Mouse (Mus musculus): Measurements from ENCODE around the gene 4933414I15Rik.

Gene 4933414I15Rik

DNA sequence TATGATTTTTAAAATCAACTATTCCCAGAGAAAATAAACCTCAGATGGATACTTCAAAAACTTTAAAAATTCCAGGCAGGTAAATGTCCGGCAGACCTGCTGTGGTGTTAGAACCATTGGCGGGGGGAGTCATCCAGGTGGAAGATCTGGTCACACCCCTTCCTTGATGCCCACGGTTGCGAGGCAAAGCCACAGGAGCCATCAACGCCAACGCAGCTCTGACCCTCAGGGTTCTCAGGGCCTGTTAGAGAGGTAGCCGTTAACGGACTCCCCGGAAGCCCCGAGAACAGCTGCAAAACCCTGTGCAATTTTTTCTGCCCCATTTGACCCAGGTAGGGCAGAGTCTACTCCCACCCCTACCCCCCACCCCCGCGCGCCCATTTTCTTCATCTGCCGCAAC lies at the start of gene 4933414I15Rik:
4933414I15Rik (minus strand) TSS at position 260 of the 400 bp plus-strand sequence.
- DNase-seq (ENCODE audit: low read depth, low spot score) = no peak

DNA sequence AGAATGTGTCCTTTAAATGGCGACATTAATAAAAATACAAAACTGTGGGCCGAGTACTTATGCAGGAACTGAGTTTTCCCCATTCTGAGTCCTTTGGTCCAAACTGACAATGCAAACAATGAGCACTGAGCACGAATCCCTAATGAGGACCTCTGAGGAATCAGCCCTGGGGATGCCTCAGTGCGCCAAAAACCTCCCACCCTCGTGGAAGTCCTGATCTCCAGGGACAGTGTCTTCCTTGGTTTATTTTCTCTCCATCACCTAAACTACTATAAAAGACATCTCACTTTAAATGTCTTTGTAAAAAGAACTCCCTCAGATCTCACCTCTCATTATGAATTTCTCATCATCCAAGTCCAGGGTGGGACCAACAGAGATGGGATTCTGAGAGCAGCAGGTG lies 38.1 kb upstream of the 4933414I15Rik start, which contains the start of gene Olfr1377:
Olfr1377 (plus strand) TSS at position 301 of the 400 bp plus-strand sequence.
- DNase-seq (ENCODE audit: low read depth, low spot score) = no peak

DNA sequence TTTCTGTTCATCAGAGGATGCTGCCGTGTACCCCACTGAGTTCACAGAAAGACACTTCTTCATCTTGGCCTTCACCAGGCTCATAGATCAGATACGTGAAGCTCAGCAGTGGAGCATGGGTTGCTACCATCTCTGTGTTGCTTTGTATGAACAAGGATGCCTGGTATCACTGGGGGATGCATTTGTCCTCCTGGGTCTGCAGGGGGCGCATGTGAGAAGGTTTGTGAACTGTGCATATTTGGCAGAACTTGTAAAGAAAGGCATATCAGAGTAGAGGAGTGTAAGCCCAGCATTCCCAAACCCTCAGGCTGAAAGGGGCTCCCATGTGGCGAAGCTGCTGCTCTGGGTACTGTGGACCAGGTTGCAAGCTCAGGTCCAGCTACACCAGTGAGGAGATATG lies 33.7 kb upstream of the 4933414I15Rik start:
- DNase-seq (ENCODE audit: low read depth, low spot score) = no peak

DNA sequence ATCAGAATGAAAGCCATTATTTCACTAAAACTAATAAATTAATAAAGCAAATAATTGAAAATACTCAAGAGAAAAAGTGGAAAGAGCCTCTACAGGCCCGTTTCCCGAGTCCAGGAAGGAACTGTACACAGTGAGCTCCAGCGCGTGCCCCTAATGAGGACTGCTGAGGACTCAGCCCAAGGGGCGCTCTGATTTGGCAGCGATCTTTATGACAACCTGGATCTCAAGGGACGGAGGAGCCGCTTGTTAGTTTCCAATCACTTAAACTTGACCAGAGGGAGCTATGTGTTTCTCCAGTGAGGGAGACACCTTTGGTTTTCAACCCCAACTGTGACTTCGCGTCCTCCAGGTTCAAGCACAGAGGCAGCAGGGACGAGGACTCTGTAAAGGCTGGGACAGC lies 22.7 kb upstream of the 4933414I15Rik start, which contains the start of gene Olfr1378:
Olfr1378 (plus strand) TSS at position 301 of the 400 bp plus-strand sequence.
- DNase-seq (ENCODE audit: low read depth, low spot score) = no peak

DNA sequence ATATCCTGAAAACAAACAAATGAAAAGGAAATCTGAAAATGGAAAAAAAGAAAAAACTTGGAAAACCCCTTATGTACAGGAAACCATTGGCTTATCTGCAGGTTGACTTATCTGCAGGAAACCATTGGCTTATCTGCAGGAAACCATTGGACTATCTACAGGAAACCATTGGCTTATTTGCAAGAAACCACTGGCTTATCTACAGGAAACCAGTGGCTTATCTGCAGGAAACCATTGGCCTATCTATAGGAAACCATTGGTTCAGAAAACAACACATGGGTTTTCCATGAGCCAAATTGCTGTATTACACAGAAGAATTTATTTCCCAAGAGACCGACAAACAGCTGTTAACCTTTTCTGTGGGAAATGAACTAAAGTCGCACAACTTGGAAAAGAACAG lies 21.3 kb upstream of the 4933414I15Rik start:
- DNase-seq (ENCODE audit: low read depth, low spot score) = no peak

DNA sequence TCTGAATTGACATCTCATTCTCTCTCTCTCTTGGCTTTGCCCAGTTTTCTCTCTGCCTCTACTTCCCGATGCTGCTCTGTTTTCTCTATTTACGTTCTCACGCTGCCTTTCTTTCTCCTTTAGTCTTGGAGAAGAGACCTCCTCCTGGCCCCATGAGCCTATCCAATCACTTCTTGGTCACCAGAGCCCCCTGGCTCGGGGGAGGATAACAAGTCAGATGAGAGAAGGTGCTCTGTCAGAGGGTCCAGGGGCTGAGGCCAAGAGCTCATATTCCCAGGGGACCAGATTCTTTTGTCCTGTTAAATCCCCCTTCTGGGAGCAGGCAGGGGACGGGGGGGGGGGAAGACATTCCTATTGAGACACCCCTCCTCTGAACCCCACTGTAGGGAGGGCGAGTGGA lies 10.1 kb upstream of the 4933414I15Rik start, which contains the start of gene Prop1:
Prop1 (minus strand) TSS at position 101 of the 400 bp plus-strand sequence.
- no peak for DNase-seq (ENCODE audit: low read depth, low spot score)

DNA sequence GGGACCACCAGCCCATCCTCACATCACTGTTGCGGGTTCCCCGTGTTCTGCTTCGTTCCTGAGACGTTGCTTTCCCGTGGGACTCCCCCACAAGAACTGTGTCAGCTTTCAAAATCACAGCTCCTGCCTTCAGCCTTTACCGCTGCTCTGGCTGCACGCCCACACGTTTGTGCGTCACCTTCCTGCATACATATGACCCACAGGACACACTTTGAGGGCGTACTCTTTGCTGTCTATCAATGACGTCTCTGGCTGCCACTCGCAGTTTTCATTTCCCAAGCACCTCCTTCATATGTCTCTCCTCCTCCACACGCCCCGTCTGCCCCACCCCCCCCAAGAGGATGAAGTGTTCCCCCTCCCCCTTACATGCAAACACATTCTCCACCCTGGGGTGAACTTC lies 8.7 kb upstream of the 4933414I15Rik start:
- DNase-seq (ENCODE audit: low read depth, low spot score) = peak; percentile 66

DNA sequence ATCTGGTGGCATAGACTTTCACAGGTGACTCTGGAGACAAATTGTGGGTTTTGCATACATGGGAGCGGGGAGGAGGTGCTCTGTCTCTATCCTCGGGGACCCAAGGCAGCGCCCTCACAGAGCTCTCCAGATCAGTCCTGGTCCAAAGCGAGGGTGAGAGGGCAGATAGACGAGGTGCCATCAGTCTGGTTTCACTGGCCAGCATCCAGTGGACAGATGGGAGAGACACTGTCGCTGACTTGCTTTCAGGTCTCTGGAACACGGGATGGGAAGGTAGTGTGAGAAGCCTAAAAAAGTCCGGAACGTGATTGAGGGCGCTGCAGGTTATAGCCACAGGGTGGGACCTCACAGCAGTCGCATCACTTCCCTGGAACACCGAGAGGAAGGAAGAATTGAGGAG lies 1.2 kb downstream of the 4933414I15Rik start:
- no peak for DNase-seq (ENCODE audit: low read depth, low spot score)

DNA sequence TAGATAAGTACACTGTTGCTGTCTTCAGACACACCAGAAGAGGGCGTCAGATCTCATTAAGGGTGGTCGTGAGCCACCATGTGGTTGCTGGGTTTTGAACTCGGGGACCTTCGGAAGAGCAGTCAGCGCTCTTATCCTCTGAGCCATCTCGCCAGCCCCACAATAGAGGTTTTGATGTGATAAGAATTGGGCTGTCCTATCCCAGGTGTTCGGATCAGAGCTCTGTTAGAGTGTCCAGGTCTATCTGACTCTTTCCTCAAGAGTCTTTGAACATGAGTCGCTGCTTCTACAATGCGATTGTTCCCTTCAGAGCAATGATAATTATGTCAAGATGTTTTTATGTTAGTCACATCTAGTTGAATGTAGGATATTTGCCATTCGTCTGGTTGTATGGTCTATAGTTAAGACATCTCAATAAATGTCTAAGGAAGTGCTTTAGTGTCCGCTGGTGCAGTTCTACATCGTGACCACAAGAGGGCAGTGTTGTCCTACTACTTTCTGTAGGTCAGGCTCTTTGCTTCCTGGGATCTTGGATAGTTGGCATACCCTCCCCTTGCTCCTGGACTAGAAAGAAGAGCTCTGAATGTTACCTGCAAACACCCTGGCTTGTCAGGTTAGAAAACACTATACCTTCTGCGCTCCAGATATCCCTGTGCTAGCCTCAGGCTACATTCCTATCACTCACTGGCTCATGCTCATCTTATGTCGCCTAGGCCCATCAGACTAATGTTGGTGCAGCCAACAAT lies 3.8 kb downstream of the 4933414I15Rik start:
- DNase-seq (ENCODE audit: low read depth, low spot score) = peak; percentile 27

DNA sequence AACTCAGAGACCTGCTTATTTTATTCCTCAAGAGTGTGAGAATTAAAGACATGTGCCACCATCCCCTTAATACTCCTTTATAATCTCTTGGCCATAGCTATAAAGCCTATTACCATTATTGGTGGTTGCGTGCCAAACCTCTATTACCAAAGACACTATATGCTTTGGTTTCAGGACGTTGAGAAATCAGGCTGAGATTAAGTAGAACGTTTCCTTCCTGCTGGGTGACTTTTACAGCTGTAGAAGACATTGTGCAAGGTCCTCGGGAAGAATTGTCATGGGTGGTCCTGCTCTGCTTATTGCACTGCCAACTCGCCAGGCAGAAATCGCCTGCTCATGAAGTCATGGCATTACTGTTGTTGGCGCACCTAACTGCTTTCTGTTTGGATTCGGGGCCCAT lies 5.1 kb downstream of the 4933414I15Rik start:
- no peak for DNase-seq (ENCODE audit: low read depth, low spot score)

DNA sequence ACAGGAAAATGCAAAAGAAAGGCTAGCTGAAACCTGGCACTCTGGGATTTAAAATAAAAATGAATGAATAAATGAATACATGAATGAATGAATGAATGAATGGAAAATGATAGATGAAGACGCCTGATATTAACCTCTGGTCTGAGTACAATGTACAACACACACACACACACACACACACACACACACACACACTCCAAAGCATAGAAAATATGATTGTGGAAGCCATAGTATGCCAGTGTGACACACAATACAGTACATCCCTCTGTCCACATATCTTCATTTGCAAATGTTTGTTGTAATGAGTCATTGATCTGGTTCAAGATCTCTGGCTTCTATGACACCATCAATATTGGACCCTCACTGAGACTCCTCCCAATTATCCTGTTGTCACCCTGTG lies 11.5 kb downstream of the 4933414I15Rik start:
- no peak for DNase-seq (ENCODE audit: low read depth, low spot score)

DNA sequence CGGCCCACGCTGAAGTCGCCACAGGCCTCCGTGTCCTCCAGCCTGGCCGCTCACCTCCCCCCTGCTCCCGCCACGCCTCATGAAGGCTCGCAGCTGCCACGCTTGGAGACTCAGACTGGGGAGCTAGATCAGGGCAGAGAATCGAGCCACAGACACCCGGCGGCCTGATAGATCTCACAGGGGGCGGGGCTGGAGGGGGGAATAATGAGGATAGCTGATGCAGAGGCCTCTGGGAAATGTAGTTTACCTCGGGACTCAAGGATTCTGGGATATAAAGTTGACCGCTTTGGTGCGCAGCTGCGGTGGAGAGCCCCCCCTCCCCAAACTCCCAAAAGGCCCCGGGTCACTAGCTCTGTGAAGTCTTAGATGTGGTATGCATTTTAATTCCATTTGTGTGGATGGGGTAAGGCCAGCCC lies 12.1 kb downstream of the 4933414I15Rik start, which contains the start of gene Zfp354b:
Zfp354b (minus strand) TSS at position 183 of the 416 bp plus-strand sequence.
- peak; percentile 17 for DNase-seq (ENCODE audit: low read depth, low spot score)

DNA sequence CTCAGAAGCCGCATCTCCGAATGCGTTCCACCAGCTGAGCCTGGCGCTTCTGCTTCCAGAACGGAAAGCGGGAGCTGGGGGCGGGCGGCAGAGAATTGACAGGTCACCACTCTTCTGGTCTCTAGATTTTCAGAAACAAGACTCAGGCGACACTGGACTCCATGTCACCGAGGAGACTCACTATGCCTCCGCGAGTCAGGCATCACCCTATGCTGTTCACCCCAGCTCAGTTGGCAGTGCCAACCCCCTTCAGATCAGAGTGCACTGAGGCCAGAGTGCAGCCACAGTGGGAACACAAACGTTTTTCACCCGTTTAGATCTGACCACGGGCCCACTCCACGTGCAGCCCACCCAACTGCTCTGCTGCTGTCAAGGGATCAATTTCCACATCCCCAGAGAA lies 12.5 kb downstream of the 4933414I15Rik start:
- no peak for DNase-seq (ENCODE audit: low read depth, low spot score)

DNA sequence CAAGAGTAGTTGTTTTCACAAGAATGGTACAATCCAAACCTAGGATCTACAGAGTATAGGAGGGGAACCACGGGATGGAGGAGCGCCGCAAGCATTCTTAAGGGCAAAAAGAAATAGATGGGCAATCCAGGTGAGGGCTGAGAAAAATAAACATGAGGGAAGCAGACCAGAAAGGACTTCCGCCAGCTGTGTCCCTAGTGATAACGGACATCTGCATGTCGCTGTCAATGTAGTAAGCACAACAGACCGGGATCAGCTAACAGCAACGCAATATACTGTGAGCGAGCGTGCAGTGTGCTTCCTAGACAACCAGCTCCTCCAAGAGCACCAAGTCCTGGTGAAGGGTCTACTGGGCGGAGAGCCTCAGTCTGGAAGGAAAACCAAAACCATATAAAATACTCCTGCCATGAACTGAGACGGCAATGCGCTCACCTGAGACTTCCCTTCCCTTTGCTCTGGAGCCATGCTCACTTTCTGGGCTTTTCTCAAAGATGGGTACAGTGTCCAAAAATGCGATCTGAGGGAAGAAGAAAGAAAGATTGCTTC lies 13.0 kb downstream of the 4933414I15Rik start:
- no peak for DNase-seq (ENCODE audit: low read depth, low spot score)

DNA sequence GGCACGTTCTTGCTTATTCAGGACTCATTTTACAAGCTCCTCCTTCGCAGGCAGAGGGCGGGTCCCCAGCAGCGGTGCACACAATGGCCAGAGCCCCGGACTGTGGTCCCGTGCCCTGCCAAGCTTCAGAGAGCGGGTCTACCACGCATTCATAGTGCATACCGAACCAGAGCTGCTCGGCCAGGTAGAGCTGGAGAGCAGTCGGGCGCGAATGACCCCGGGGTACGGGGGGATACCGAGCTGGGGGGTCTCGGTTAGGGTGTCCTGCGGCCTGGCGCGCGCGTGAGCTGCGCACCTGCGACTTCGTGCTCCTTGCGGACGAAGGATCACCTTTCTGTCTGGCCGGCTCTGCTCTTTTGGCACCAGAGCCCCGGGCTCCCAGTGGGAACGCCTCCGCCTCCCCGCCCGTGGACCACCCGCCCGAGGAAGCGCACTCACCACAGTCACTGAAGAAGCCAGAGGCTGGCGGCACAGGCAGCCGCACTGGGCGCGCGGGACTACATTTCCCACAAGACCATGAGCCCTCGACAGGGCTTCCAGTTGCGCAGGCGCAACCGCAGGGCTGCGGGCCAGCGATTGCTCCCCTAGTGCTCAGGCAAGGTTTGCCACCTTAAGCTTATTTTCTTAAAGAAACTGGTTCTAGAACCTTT lies 27.8 kb downstream of the 4933414I15Rik start, which contains the start of gene Zfp2:
Zfp2 (minus strand) TSS at position 495 of the 650 bp plus-strand sequence.
- peak; percentile 88 for DNase-seq (ENCODE audit: low read depth, low spot score)

DNA sequence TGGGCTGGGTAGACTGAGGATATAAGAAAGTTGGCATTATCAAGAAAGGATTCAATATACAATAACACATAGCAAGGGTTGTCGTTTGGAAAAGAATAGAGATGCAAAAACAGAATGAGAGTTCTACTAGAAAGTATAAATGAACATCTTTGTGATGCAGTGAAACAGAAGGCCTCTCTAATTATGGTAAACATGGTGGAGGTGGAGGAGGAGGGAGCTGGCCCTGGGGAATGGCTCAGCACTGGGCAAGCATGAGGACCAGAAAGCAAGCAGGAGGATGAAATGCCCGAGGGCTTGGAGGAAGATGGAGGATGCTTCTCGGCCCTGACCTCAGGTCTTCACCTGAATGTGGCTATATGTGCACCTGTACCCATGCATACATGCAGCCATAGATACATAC lies 29.1 kb downstream of the 4933414I15Rik start:
- no peak for DNase-seq (ENCODE audit: low read depth, low spot score)

DNA sequence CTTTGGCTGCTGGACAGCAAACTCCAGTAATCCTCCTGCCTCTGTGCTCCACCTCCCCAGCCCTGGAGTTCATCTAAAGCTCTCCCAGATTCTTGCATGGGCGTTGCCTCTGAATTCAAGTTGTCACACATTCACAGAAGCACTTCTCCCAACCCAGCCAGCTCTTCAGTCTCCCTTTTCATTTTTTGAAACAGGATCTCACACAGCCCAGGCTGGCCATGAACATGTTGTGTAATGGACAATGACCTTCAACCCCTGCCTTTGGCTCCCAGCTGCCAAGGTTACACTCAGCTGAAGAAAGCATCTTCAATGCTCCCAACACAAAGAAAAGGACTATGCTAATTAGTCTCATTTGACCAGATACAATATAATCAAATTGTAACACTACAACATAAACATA lies 30.3 kb downstream of the 4933414I15Rik start:
- no peak for DNase-seq (ENCODE audit: low read depth, low spot score)

DNA sequence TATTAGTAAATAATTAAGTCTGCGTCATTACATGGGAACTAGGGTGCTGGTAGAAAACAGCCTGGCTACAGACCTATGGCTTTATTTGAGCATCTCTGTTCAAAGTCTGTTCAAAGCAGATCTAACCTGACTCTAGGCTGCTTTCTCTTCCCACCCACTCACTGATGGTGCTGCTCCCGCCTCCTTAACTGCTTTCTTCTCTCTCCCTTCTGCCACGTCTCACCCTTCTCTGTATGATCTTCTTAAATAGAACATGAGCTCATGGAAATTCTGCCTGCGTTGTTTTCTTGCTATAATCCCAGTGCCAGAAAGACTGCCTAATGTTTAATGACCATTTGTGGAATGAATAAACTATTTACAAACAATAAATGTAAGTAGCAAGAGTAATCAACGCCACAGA lies 35.4 kb downstream of the 4933414I15Rik start:
- no peak for DNase-seq (ENCODE audit: low read depth, low spot score)

DNA sequence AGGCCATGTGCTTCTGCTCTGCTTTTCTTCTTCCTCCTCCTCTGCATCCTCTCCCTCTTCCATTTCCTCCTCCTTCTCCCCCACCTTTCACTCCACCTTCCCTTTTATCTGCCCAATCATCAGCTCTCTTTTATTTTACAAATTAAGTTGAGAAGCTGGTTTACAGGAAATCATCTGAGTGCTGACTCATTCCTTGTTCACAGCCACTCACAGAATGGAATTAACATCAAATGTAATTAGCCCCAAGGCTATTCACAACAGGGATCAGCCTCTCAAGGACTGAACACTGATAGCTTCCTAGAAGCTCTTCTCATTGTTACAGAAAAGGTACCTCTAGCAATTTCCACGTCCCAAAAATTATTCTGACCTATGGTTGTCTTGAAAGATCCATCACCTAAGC lies 46.2 kb downstream of the 4933414I15Rik start:
- DNase-seq (ENCODE audit: low read depth, low spot score) = no peak

DNA sequence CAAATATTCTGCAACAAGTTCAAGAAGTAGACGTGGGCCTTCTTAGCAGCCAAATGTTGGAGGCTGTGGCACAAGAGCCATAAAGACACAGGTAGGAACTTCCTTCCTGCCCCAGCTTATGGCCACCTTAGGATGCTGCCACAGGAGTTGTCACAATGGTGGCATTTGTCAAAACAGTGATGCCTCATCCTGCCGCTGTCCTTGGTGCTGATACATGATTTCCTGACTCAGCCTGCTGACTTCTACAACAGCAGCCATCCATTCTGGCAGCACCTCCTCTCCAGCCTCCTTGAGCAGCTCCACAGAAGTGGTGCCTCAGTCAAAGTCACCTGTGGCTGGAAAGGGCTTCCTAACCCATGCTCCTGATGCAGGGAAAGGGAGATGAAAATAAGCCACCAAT lies 51.1 kb downstream of the 4933414I15Rik start:
- no peak for DNase-seq (ENCODE audit: low read depth, low spot score)

Measured in CD4-positive helper T cell, adult 2 months (primary cell).